8 mouse cellular contexts compared by ENCODE assay signal in the genomic region with DNA sequence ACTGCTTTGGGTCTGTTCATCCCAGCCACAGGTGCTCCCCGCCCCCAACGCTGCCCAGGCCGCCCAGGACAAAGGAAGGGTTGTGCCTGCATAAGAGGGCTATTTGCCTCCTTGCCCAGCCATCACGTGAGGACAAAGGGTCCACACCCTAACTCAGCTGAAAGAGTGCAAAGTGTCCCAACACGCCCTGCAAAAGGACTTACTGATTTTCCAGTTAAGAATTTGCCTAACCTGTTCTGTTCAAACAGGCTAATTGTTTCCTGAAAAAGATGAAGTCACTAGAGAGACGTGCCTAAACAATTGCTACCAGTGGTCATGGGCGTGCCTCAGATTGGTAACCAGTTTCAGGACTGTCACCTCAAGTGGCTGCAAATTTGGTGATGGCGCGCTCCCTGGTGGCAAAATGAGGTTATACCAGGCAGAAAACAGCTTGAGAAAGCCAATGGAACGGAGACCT. TPM values are rescaled to one million over a fixed set of nuclear protein-coding genes. Genes with fewer than 3 reads are reported as not detected.
A peak's percentile ranks its signal among the peaks of the same experiment; 100 is the strongest.
DNase-seq lines count a peak whose midpoint lies in the region; ATAC-seq and TF ChIP-seq lines count a peak whose summit lies in the region.

No protein-coding gene starts in this region.

- DNase-seq in NIH3T3 (ENCODE audit: low read depth): peak; percentile 87
- DNase-seq in cerebellum, adult 2 months: peak; percentile 80 to 90
- DNase-seq in forebrain, postnatal 0 days: peak; percentile 86
- DNase-seq in layer of hippocampus, postnatal 36 days: peak; percentile 71 to 77
- DNase-seq in lung, postnatal 4 days: peak; percentile 85 to 92
- peak; percentile 67 for DNase-seq in retina, postnatal 7 days (ENCODE audit: low read depth, low spot score)
- peak; percentile 81 for DNase-seq in urinary bladder, adult 2 months (ENCODE audit: low spot score)

- WGBS in cerebellum, adult 2 months: 33% methylated on average over 10 of the region's 10 CpGs
- 5% methylated on average over 10 of the region's 10 CpGs for WGBS in forebrain, postnatal 0 days
- 5% methylated on average over 10 of the region's 10 CpGs for WGBS in hindbrain, embryonic 15.5 days

- TF ChIP-seq POLR2A in cerebellum, adult 2 months (IDR thresholded peaks at IDR 0.05; ENCODE audit: borderline replicate concordance, insufficient read depth, low read length): no peak

- H3K4me2 ChIP-seq in forebrain, postnatal 0 days (ENCODE audit: low read depth): no peak overlapping the region
- H3K4me2 ChIP-seq in hindbrain, embryonic 15.5 days: 0 out of 2 replicates have a peak overlapping the region, but pooled peaks have one; percentile 1

- H3K27me3 ChIP-seq in cerebellum, adult 2 months (ENCODE audit: control insufficient read depth, insufficient read depth, low read length): no peaks in the 10 kb centered on the region
- H3K27me3 ChIP-seq in forebrain, postnatal 0 days (ENCODE audit: insufficient read depth, low read length): no peaks in the 10 kb centered on the region
- H3K27me3 ChIP-seq in hindbrain, embryonic 15.5 days: no peaks in the 10 kb centered on the region

- no peak overlapping the region for H3K9ac ChIP-seq in forebrain, postnatal 0 days
- H3K9ac ChIP-seq in hindbrain, embryonic 15.5 days: no peak overlapping the region

- peaks cover 16% of the 10 kb centered on the region for H3K4me1 ChIP-seq in cerebellum, adult 2 months (ENCODE audit: control insufficient read depth, insufficient read depth, low read length)
- H3K4me1 ChIP-seq in forebrain, postnatal 0 days (ENCODE audit: insufficient read depth): no peaks in the 10 kb centered on the region
- 0 out of 2 replicates have a peak, but pooled peaks cover 7% of the 10 kb centered on the region for H3K4me1 ChIP-seq in hindbrain, embryonic 15.5 days (replicated peaks)

- no peaks in the 10 kb centered on the region for H3K36me3 ChIP-seq in forebrain, postnatal 0 days (ENCODE audit: insufficient read depth)
- no peaks in the 10 kb centered on the region for H3K36me3 ChIP-seq in hindbrain, embryonic 15.5 days

- TF ChIP-seq CTCF in cerebellum, adult 2 months (IDR thresholded peaks at IDR 0.05; ENCODE audit: borderline replicate concordance, insufficient read depth, low read depth, low read length): peak; percentile 93
- peak; percentile 88 for TF ChIP-seq CTCF in forebrain, postnatal 0 days (IDR thresholded peaks at IDR 0.05; ENCODE audit: low read depth)

- H3K9me3 ChIP-seq in forebrain, postnatal 0 days (ENCODE audit: low read length): no peaks in the 10 kb centered on the region
- H3K9me3 ChIP-seq in hindbrain, embryonic 15.5 days: no peaks in the 10 kb centered on the region

- no peak overlapping the region for H3K27ac ChIP-seq in cerebellum, adult 2 months (ENCODE audit: insufficient read depth, low read length)
- no peak overlapping the region for H3K27ac ChIP-seq in forebrain, postnatal 0 days (ENCODE audit: low read depth, low read length)
- no peak overlapping the region for H3K27ac ChIP-seq in hindbrain, embryonic 15.5 days (replicated peaks)

- peak; percentile 70; the same call in 1 of the 2 replicates for ATAC-seq in forebrain, postnatal 0 days
- peak; percentile 50; the same call in 1 of the 2 replicates for ATAC-seq in hindbrain, embryonic 15.5 days (ENCODE audit: low FRiP score, low read depth)

- H3K4me3 ChIP-seq in cerebellum, adult 2 months (replicated peaks; ENCODE audit: insufficient read depth, low read depth, low read length): no peak overlapping the region
- no peak overlapping the region for H3K4me3 ChIP-seq in forebrain, postnatal 0 days (ENCODE audit: low read depth, low read length)
- no peak overlapping the region for H3K4me3 ChIP-seq in hindbrain, embryonic 15.5 days

RNA-seq across cellular contexts. Expression of gene Ppp1r21, which starts 18.8 kb away (rescaled TPM):
- polyA plus RNA-seq in cerebellum, adult 2 months (2012; rRNA removed): 78.9 and 84.8 TPM in 2 replicates
- total RNA-seq in forebrain, postnatal 0 days (2014; rRNA removed): 49.9 and 63.4 TPM in 2 replicates
- 24.5 and 25.7 TPM in 2 replicates for polyA plus RNA-seq in forebrain, postnatal 0 days (2015; fragmentation: Nextera tagmentation; extraction: Ambion mirVana)
- 38.8 and 41.1 TPM in 2 replicates for polyA plus RNA-seq in hindbrain, embryonic 15.5 days (2015; fragmentation: Nextera tagmentation; extraction: Ambion mirVana)
- 10 to 100 TPM; 74.8 to 90.1 TPM for total RNA-seq in layer of hippocampus, postnatal 36 days (2021)
- polyA plus RNA-seq in urinary bladder, adult 2 months (2012; rRNA removed): 27.1 and 29.7 TPM in 2 replicates
